In genomic region chr13:48965559-48966525, GRCm38 (mm10) we compare ENCODE assay signal across 8 mouse cellular contexts. TPM values are rescaled to one million over a fixed set of nuclear protein-coding genes. Genes with fewer than 3 reads are reported as not detected.
A peak's percentile ranks its signal among the peaks of the same experiment; 100 is the strongest.
DNase-seq lines count a peak whose midpoint lies in the region; ATAC-seq and TF ChIP-seq lines count a peak whose summit lies in the region.

No protein-coding gene starts in this region.

- H3K9ac ChIP-seq in intestine, postnatal 0 days (ENCODE audit: low read depth, low read length), result peak overlapping the region; percentile 89
- H3K9ac ChIP-seq in midbrain, embryonic 12.5 days (replicated peaks), result peak overlapping the region; percentile 93

- peak; percentile 68 for DNase-seq in ovary, adult 18-20 months (ENCODE audit: low spot score)
- no peak for DNase-seq in ovary, postnatal 10 days (ENCODE audit: low spot score)
- DNase-seq in embryonic facial prominence, embryonic 10.5 days (ENCODE audit: low spot score), result peak; percentile 75
- DNase-seq in limb, embryonic 10.5 days (ENCODE audit: low spot score), result peak; percentile 56
- DNase-seq in spleen, postnatal 10 days (ENCODE audit: low spot score in 2 of 2), result peak; percentile 33 to 68

- no peaks in the 10 kb centered on the region for H3K27me3 ChIP-seq in embryonic facial prominence, embryonic 10.5 days (replicated peaks; ENCODE audit: low read depth, poor library complexity, severe bottlenecking)
- no peaks in the 10 kb centered on the region for H3K27me3 ChIP-seq in intestine, postnatal 0 days (replicated peaks; ENCODE audit: control insufficient read depth, insufficient read depth, low read length)
- H3K27me3 ChIP-seq in limb, embryonic 10.5 days (ENCODE audit: low read depth, poor library complexity, severe bottlenecking), result no peaks in the 10 kb centered on the region
- no peaks in the 10 kb centered on the region for H3K27me3 ChIP-seq in midbrain, embryonic 12.5 days

- 22% methylated on average over 7 of the region's 7 CpGs for WGBS in embryonic facial prominence, embryonic 10.5 days
- 3% methylated on average over 7 of the region's 7 CpGs for WGBS in intestine, postnatal 0 days
- WGBS in limb, embryonic 10.5 days, result 18% methylated on average over 7 of the region's 7 CpGs
- 23% methylated on average over 7 of the region's 7 CpGs for WGBS in midbrain, embryonic 12.5 days

- H3K36me3 ChIP-seq in embryonic facial prominence, embryonic 10.5 days (replicated peaks), result peaks cover 16% of the 10 kb centered on the region
- no peaks in the 10 kb centered on the region for H3K36me3 ChIP-seq in intestine, postnatal 0 days (ENCODE audit: control insufficient read depth, insufficient read depth)
- peaks cover 4% of the 10 kb centered on the region; the same call in 1 of the 2 replicates for H3K36me3 ChIP-seq in limb, embryonic 10.5 days
- 0 out of 2 replicates have a peak, but pooled peaks cover 3% of the 10 kb centered on the region for H3K36me3 ChIP-seq in midbrain, embryonic 12.5 days

- peak overlapping the region; percentile 96 for H3K27ac ChIP-seq in embryonic facial prominence, embryonic 10.5 days (replicated peaks)
- peak overlapping the region; percentile 91 for H3K27ac ChIP-seq in intestine, postnatal 0 days (ENCODE audit: low read depth, low read length)
- peak overlapping the region; percentile 98 for H3K27ac ChIP-seq in limb, embryonic 10.5 days
- peak overlapping the region; percentile 96; the same call in 1 of the 2 replicates for H3K27ac ChIP-seq in midbrain, embryonic 12.5 days (replicated peaks)

- H3K4me2 ChIP-seq in intestine, postnatal 0 days (replicated peaks; ENCODE audit: low read depth), result peak overlapping the region; percentile 85
- H3K4me2 ChIP-seq in midbrain, embryonic 12.5 days (replicated peaks), result peak overlapping the region; percentile 99

- peaks cover 53% of the 10 kb centered on the region for H3K4me1 ChIP-seq in embryonic facial prominence, embryonic 10.5 days
- H3K4me1 ChIP-seq in intestine, postnatal 0 days (replicated peaks; ENCODE audit: control insufficient read depth, insufficient read depth, low read length), result peaks cover 20% of the 10 kb centered on the region
- peaks cover 49% of the 10 kb centered on the region for H3K4me1 ChIP-seq in limb, embryonic 10.5 days
- peaks cover 61% of the 10 kb centered on the region for H3K4me1 ChIP-seq in midbrain, embryonic 12.5 days

- TF ChIP-seq CTCF in intestine, postnatal 0 days (IDR thresholded peaks at IDR 0.05; ENCODE audit: low read depth), result peak; percentile 69

- peak; percentile 59 for ATAC-seq in granulocyte monocyte progenitor cell, adult 5-6 weeks (replicated peaks; ENCODE audit: poor library complexity, severe bottlenecking)
- ATAC-seq in intestine, postnatal 0 days, result 0 out of 2 replicates have a peak, but pooled peaks have one; percentile 6
- 0 out of 2 replicates have a peak, but pooled peaks have one; percentile 17 for ATAC-seq in midbrain, embryonic 12.5 days (ENCODE audit: low FRiP score, low read depth)

- peak overlapping the region; percentile 94 for H3K4me3 ChIP-seq in embryonic facial prominence, embryonic 10.5 days
- H3K4me3 ChIP-seq in intestine, postnatal 0 days (ENCODE audit: low read depth, low read length), result peak overlapping the region; percentile 55
- H3K4me3 ChIP-seq in limb, embryonic 10.5 days, result peak overlapping the region; percentile 92
- peak overlapping the region; percentile 91 for H3K4me3 ChIP-seq in midbrain, embryonic 12.5 days

- no peaks in the 10 kb centered on the region for H3K9me3 ChIP-seq in embryonic facial prominence, embryonic 10.5 days
- H3K9me3 ChIP-seq in intestine, postnatal 0 days (ENCODE audit: control insufficient read depth), result no peaks in the 10 kb centered on the region
- no peaks in the 10 kb centered on the region for H3K9me3 ChIP-seq in limb, embryonic 10.5 days (replicated peaks)
- H3K9me3 ChIP-seq in midbrain, embryonic 12.5 days, result no peaks in the 10 kb centered on the region

RNA-seq across cellular contexts. Expression of gene Fam120a, which starts 2.0 kb away (rescaled TPM):
- polyA plus RNA-seq in embryonic facial prominence, embryonic 10.5 days (2016; fragmentation: Nextera tagmentation; extraction: Ambion mirVana), result 16.0 and 16.7 TPM in 2 replicates
- 161 and 168 TPM in 2 replicates for total RNA-seq in granulocyte monocyte progenitor cell, adult 5-6 weeks (2014; fragmentation: Nextera tagmentation)
- total RNA-seq in granulocyte monocyte progenitor cell, adult 5-6 weeks (2017), result 123 and 128 TPM in 2 replicates
- polyA plus RNA-seq in intestine, postnatal 0 days (2015; fragmentation: Nextera tagmentation; extraction: Ambion mirVana), result 24.2 and 25.9 TPM in 2 replicates
- polyA plus RNA-seq in limb, embryonic 10.5 days (2016; fragmentation: Nextera tagmentation; extraction: Ambion mirVana), result 15.3 and 16.7 TPM in 2 replicates
- 14.6 and 16.1 TPM in 2 replicates for polyA plus RNA-seq in midbrain, embryonic 12.5 days (2016; fragmentation: Nextera tagmentation; extraction: Ambion mirVana)

Comparison
In these comparisons a context has a peak if more than half of its experiments do, and no peak if none do; other contexts are left out.
1. ATAC-seq: peak in every context shown above with its lines; median percentile 59 in granulocyte monocyte progenitor cell, adult 5-6 weeks; 17 in midbrain, embryonic 12.5 days; 6 in intestine, postnatal 0 days.